Mouse (Mus musculus) cerebellum, adult 2 months (tissue): ENCODE results near the gene Vav1.

Experiments
- CTCF ChIP-seq: fragments of 200-500 bp; IDR thresholded peaks from 2 replicates; pipeline ENCODE4 v1.5.1; 2011; ENCODE audit warnings: low read depth, mild to moderate bottlenecking, control low read depth, low read length, moderate library complexity, borderline replicate concordance; ENCODE audit not compliant: insufficient read depth
- POLR2A ChIP-seq: fragments of 200-500 bp; IDR thresholded peaks from 2 replicates; pipeline ENCODE4 v1.6.1; 2011; ENCODE audit warnings: low read length, control low read depth, borderline replicate concordance; ENCODE audit not compliant: insufficient read depth

GRCm38 (mm10) chr17:57253306-57253705 is 25.6 kb upstream of the Vav1 start:
- no peak for TF ChIP-seq POLR2A
- TF ChIP-seq CTCF = no peak
